Mouse (Mus musculus) layer of hippocampus, postnatal 25 days (tissue): Measurements from ENCODE around the gene F8. TPM values are rescaled to one million over a fixed set of nuclear protein-coding genes. Genes with fewer than 3 reads are reported as not detected.
"Not testable (repeated sequence)": the region's sequence is repeated elsewhere in the genome, so short reads cannot be mapped to it uniquely, and the experiment has no call there.

Experiments
- DNase-seq, 2 experiments: peaks; one replicate each; pipeline ENCODE4 v3.0.0; 2022; ENCODE audit warnings: mixed read lengths in 2 of 2, low spot score in 1 of 2; ENCODE audit errors: extremely low spot score in 1 of 2
- total RNA-seq, 2 experiments: library from RNA; stranded (reverse); gene quantifications; 2 replicates each; pipeline ENCODE4 v1.2.3; 2021

Gene F8
- 1 to 10 TPM; 2.4 to 2.7 TPM for total RNA-seq

GRCm38 (mm10) chrX:75382195-75382771, at the start of gene F8, which contains the start of gene Fundc2:
Gene F8, minus strand, starts transcription at chrX:75382615.
Gene Fundc2, plus strand, starts transcription at chrX:75382399.
- peak; percentile 21 to 27 for DNase-seq

GRCm38 (mm10) chrX:75415936-75416785, 33.7 kb upstream of the F8 start, which contains the start of the genes Cmc4, Mtcp1 and Brcc3:
Gene Cmc4, minus strand, starts transcription at chrX:75416584.
Gene Mtcp1, minus strand, starts transcription at chrX:75416588.
Gene Brcc3, plus strand, starts transcription at chrX:75416628.
- DNase-seq, result peak; percentile 57 to 67

GRCm38 (mm10) chrX:75409711-75410110, 27.3 kb upstream of the F8 start:
- DNase-seq, result no peak

- DNase-seq, result no peak
Measured at GRCm38 (mm10) chrX:75403350-75403749, 20.9 kb upstream of the F8 start.

GRCm38 (mm10) chrX:75402668-75403067, 20.3 kb upstream of the F8 start:
- no peak for DNase-seq

- no peak for DNase-seq
Measured at GRCm38 (mm10) chrX:75399471-75399870, 17.1 kb upstream of the F8 start.

- DNase-seq, result no peak
Measured at GRCm38 (mm10) chrX:75381699-75382098, 716 bp downstream of the F8 start.

GRCm38 (mm10) chrX:75381176-75381575, 1.2 kb downstream of the F8 start:
- no peak for DNase-seq

- DNase-seq, result no peak
Measured at GRCm38 (mm10) chrX:75376815-75377214, 5.6 kb downstream of the F8 start.

- DNase-seq, result no peak
Measured at GRCm38 (mm10) chrX:75372666-75373425, 9.6 kb downstream of the F8 start.

- no peak for DNase-seq
Measured at GRCm38 (mm10) chrX:75370197-75370596, 12.2 kb downstream of the F8 start.

GRCm38 (mm10) chrX:75323556-75323955, 58.9 kb downstream of the F8 start:
- DNase-seq, result no peak

GRCm38 (mm10) chrX:75271676-75272075, 110.7 kb downstream of the F8 start:
- DNase-seq, result no peak

- DNase-seq, result not testable (repeated sequence)
Measured at GRCm38 (mm10) chrX:75233603-75234376, 148.6 kb downstream of the F8 start.

GRCm38 (mm10) chrX:75231456-75231855, 151.0 kb downstream of the F8 start:
- DNase-seq, result no peak

- DNase-seq, result no peak
Measured at GRCm38 (mm10) chrX:75163670-75164069, 218.7 kb downstream of the F8 start, which contains the start of gene Smim9. Gene Smim9, minus strand, starts transcription at chrX:75163770.

GRCm38 (mm10) chrX:75155576-75156243, 226.7 kb downstream of the F8 start:
- DNase-seq, result no peak

GRCm38 (mm10) chrX:75152249-75152648, 230.2 kb downstream of the F8 start:
- no peak for DNase-seq

GRCm38 (mm10) chrX:75150304-75150703, 232.1 kb downstream of the F8 start:
- no peak for DNase-seq

GRCm38 (mm10) chrX:75148414-75148813, 234.0 kb downstream of the F8 start:
- DNase-seq, result no peak
